Mouse (Mus musculus): ENCODE measurements around the gene Acsl5. TPM values are rescaled to one million over a fixed set of nuclear protein-coding genes. Genes with fewer than 3 reads are reported as not detected.
A peak's percentile ranks its signal among the peaks of the same experiment; 100 is the strongest.

Acsl5 gene
- polyA plus RNA-seq, 1 experiment = 29.3 TPM

DNA sequence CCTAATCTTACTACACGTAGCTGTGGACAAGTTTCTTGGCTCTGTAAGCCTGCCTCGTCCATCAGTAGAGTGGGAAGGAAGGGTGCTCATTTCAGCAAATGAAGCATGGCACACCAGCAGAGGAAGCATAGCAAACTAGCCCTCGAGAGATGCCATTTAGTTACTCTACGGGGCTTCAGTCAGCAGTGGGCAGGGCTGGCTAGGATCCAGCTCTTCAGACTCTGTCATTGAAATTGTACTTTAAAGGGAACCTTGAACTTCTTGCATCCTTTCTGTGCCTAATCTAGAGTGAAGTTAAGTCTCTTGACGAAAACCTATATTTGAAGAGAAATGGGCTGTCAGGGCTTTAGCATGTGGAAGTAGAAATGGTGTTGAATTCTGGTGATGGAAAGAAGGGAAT lies 67.8 kb downstream of the Acsl5 start:
- Histone ChIP-seq H3K36me3 (ENCODE audit: control insufficient read depth, insufficient read depth, low read length) (no peaks in the 10 kb centered on the region; the same call in 1 of the 2 replicates), H3K27me3 (replicated peaks; ENCODE audit: control insufficient read depth, insufficient read depth, low read length) (no peaks in the 10 kb centered on the region), H3K4me1 (ENCODE audit: control insufficient read depth, insufficient read depth, low read length) (peaks cover 8% of the 10 kb centered on the region; the same call in 1 of the 2 replicates), H3K27ac (ENCODE audit: insufficient read depth, low read depth, low read length) (peak overlapping the region; percentile 19; the same call in 1 of the 2 replicates), H3K4me3 (ENCODE audit: insufficient read depth, low read depth, low read length) (no peak overlapping the region)
- peak; percentile 14 for DNase-seq
- TF ChIP-seq CTCF (conservative IDR thresholded peaks at IDR 0.05; ENCODE audit: insufficient read depth, insufficient read length, low read depth, low read length) = no peak
- no peak for TF ChIP-seq POLR2A (IDR thresholded peaks at IDR 0.05; ENCODE audit: low read depth, low read length)
- WGBS = 38% methylated on average over 5 of the region's 5 CpGs

GRCm38 (mm10) chr19:55322604-55323003 lies 70.9 kb downstream of the Acsl5 start:
- no peak for TF ChIP-seq POLR2A (IDR thresholded peaks at IDR 0.05; ENCODE audit: low read depth, low read length)
- no peak for TF ChIP-seq CTCF (conservative IDR thresholded peaks at IDR 0.05; ENCODE audit: insufficient read depth, insufficient read length, low read depth, low read length)
- Histone ChIP-seq H3K27ac (ENCODE audit: insufficient read depth, low read depth, low read length) (no peak overlapping the region), H3K27me3 (replicated peaks; ENCODE audit: control insufficient read depth, insufficient read depth, low read length) (no peaks in the 10 kb centered on the region), H3K36me3 (ENCODE audit: control insufficient read depth, insufficient read depth, low read length) (no peaks in the 10 kb centered on the region; the same call in 1 of the 2 replicates), H3K4me3 (ENCODE audit: insufficient read depth, low read depth, low read length) (no peak overlapping the region), H3K4me1 (ENCODE audit: control insufficient read depth, insufficient read depth, low read length) (peaks cover 6% of the 10 kb centered on the region; the same call in 1 of the 2 replicates)
- 95% methylated on average over 8 of the region's 8 CpGs for WGBS
- no peak for DNase-seq

DNA sequence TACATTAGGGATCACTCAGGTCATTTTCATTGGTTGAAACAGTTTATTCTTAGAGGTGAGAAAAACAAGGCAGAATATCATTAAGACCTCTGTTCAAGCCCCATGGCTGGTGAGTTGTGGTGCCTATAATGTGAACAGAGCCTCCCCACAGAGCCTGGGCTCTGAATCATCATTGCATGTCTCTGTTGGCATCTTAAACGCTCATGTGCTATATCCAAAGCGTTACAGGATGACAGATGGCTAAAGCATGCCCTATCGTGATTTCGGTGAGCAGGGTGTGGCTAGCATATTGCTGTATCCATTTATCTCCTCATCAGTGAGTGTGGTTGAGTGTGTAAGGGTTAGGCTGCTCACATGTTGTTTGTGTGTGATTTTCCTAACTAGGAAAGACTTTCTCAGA lies 75.8 kb downstream of the Acsl5 start:
- Histone ChIP-seq H3K36me3 (ENCODE audit: control insufficient read depth, insufficient read depth, low read length) (peaks cover 3% of the 10 kb centered on the region), H3K4me3 (ENCODE audit: insufficient read depth, low read depth, low read length) (no peak overlapping the region), H3K27me3 (replicated peaks; ENCODE audit: control insufficient read depth, insufficient read depth, low read length) (no peaks in the 10 kb centered on the region), H3K27ac (ENCODE audit: insufficient read depth, low read depth, low read length) (no peak overlapping the region), H3K4me1 (ENCODE audit: control insufficient read depth, insufficient read depth, low read length) (no peaks in the 10 kb centered on the region)
- no peak for DNase-seq
- TF ChIP-seq POLR2A (IDR thresholded peaks at IDR 0.05; ENCODE audit: low read depth, low read length) (no peak), CTCF (conservative IDR thresholded peaks at IDR 0.05; ENCODE audit: insufficient read depth, insufficient read length, low read depth, low read length) (no peak)
- 83% methylated on average over 4 of the region's 4 CpGs for WGBS

- 92% methylated on average over 5 of the region's 5 CpGs for WGBS
- no peaks in the 10 kb centered on the region; the same call in 1 of the 2 replicates for H3K4me1 ChIP-seq (ENCODE audit: control insufficient read depth, insufficient read depth, low read length)
- DNase-seq = no peak
- no peak overlapping the region for H3K4me3 ChIP-seq (ENCODE audit: insufficient read depth, low read depth, low read length)
- H3K27me3 ChIP-seq (replicated peaks; ENCODE audit: control insufficient read depth, insufficient read depth, low read length) = no peaks in the 10 kb centered on the region
- TF ChIP-seq CTCF (conservative IDR thresholded peaks at IDR 0.05; ENCODE audit: insufficient read depth, insufficient read length, low read depth, low read length) (no peak), POLR2A (IDR thresholded peaks at IDR 0.05; ENCODE audit: low read depth, low read length) (no peak)
- peaks cover 3% of the 10 kb centered on the region; the same call in 1 of the 2 replicates for H3K36me3 ChIP-seq (ENCODE audit: control insufficient read depth, insufficient read depth, low read length)
- no peak overlapping the region for H3K27ac ChIP-seq (ENCODE audit: insufficient read depth, low read depth, low read length)
Measured at GRCm38 (mm10) chr19:55331776-55332175, 80.0 kb downstream of the Acsl5 start.

DNA sequence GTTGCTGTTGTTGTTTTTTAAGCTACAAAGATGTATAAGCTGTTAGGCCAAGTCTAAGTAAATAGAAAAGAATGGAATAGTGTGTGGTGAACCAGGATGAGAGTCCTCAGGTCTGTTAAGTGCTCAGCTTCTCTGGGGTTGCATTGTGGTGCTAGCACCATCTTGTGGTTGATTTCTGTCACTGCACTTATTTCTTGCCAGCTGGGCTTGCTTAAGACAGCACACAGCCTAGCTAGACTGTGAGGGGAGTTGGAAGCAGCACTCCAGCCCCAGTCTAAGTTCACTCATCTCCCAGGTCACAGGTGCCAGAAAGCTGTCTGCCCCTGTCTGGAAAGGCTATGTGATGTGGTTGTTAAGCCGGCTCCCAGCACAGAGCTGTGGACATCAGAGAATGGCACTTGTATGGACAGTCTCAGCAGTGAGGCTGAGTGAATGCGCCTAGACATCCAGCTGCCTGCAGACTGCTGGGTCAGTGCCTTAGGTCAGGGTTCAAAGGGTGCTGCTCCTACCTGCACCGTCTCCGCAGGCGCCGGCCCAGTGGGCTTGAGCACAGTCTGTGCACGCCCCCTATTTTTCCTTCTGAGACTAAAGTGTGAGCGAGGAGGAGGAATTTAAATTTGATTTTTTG lies 81.0 kb downstream of the Acsl5 start:
- DNase-seq = peak; percentile 81
- no peak overlapping the region for H3K27ac ChIP-seq (ENCODE audit: insufficient read depth, low read depth, low read length)
- no peak overlapping the region for H3K4me3 ChIP-seq (ENCODE audit: insufficient read depth, low read depth, low read length)
- TF ChIP-seq POLR2A (IDR thresholded peaks at IDR 0.05; ENCODE audit: low read depth, low read length) = no peak
- peak; percentile 94 for TF ChIP-seq CTCF (conservative IDR thresholded peaks at IDR 0.05; ENCODE audit: insufficient read depth, insufficient read length, low read depth, low read length)
- no peaks in the 10 kb centered on the region for H3K27me3 ChIP-seq (replicated peaks; ENCODE audit: control insufficient read depth, insufficient read depth, low read length)
- 91% methylated on average over 8 of the region's 8 CpGs for WGBS
- H3K4me1 ChIP-seq (ENCODE audit: control insufficient read depth, insufficient read depth, low read length) = no peaks in the 10 kb centered on the region; the same call in 1 of the 2 replicates
- peaks cover 3% of the 10 kb centered on the region; the same call in 1 of the 2 replicates for H3K36me3 ChIP-seq (ENCODE audit: control insufficient read depth, insufficient read depth, low read length)

- TF ChIP-seq POLR2A (IDR thresholded peaks at IDR 0.05; ENCODE audit: low read depth, low read length) (no peak), CTCF (conservative IDR thresholded peaks at IDR 0.05; ENCODE audit: insufficient read depth, insufficient read length, low read depth, low read length) (no peak)
- WGBS = 97% methylated on average over 1 of the region's 1 CpGs
- H3K4me3 ChIP-seq (ENCODE audit: insufficient read depth, low read depth, low read length) = no peak overlapping the region
- no peaks in the 10 kb centered on the region for H3K27me3 ChIP-seq (replicated peaks; ENCODE audit: control insufficient read depth, insufficient read depth, low read length)
- no peaks in the 10 kb centered on the region; the same call in 1 of the 2 replicates for H3K4me1 ChIP-seq (ENCODE audit: control insufficient read depth, insufficient read depth, low read length)
- H3K36me3 ChIP-seq (ENCODE audit: control insufficient read depth, insufficient read depth, low read length) = no peaks in the 10 kb centered on the region
- DNase-seq = peak; percentile 32
- H3K27ac ChIP-seq (ENCODE audit: insufficient read depth, low read depth, low read length) = no peak overlapping the region
Measured at GRCm38 (mm10) chr19:55335881-55336280, 84.1 kb downstream of the Acsl5 start.

- Histone ChIP-seq H3K4me3 (ENCODE audit: insufficient read depth, low read depth, low read length) (no peak overlapping the region), H3K36me3 (ENCODE audit: control insufficient read depth, insufficient read depth, low read length) (no peaks in the 10 kb centered on the region), H3K27ac (ENCODE audit: insufficient read depth, low read depth, low read length) (no peak overlapping the region), H3K4me1 (ENCODE audit: control insufficient read depth, insufficient read depth, low read length) (no peaks in the 10 kb centered on the region; the same call in 1 of the 2 replicates), H3K27me3 (replicated peaks; ENCODE audit: control insufficient read depth, insufficient read depth, low read length) (no peaks in the 10 kb centered on the region)
- 61% methylated on average over 12 of the region's 12 CpGs for WGBS
- DNase-seq = peak; percentile 70
- no peak for TF ChIP-seq POLR2A (IDR thresholded peaks at IDR 0.05; ENCODE audit: low read depth, low read length)
- no peak for TF ChIP-seq CTCF (conservative IDR thresholded peaks at IDR 0.05; ENCODE audit: insufficient read depth, insufficient read length, low read depth, low read length)
Measured at GRCm38 (mm10) chr19:55336441-55336840, 84.7 kb downstream of the Acsl5 start.

Measured in kidney, adult 2 months (tissue).